Mouse (Mus musculus): ENCODE measurements around the gene Zswim5. TPM values are rescaled to one million over a fixed set of nuclear protein-coding genes. Genes with fewer than 3 reads are reported as not detected.

Zswim5 gene
- polyA plus RNA-seq, 1 experiment from 2014 or later: 0.04 TPM

- WGBS: 50% methylated on average over 4 of the region's 4 CpGs
- H3K9ac ChIP-seq (ENCODE audit: low read length): no peak overlapping the region
- no peak overlapping the region for H3K27ac ChIP-seq (replicated peaks)
- H3K36me3 ChIP-seq (ENCODE audit: control insufficient read depth, insufficient read depth, low read length): no peaks in the 10 kb centered on the region
- no peak overlapping the region for H3K4me2 ChIP-seq (replicated peaks; ENCODE audit: low read depth)
- no peaks in the 10 kb centered on the region for H3K4me1 ChIP-seq (replicated peaks; ENCODE audit: control insufficient read depth, insufficient read depth)
- no peak overlapping the region for H3K4me3 ChIP-seq (ENCODE audit: low read depth, low read length)
- no peaks in the 10 kb centered on the region for H3K27me3 ChIP-seq (ENCODE audit: control insufficient read depth, insufficient read depth, low read length)
- H3K9me3 ChIP-seq (ENCODE audit: control insufficient read depth, low read length): no peaks in the 10 kb centered on the region
- ATAC-seq (ENCODE audit: low FRiP score, low TSS enrichment) (no peak), DNase-seq (ENCODE audit: low spot score) (no peak)
- TF ChIP-seq EP300 (optimal IDR thresholded peaks at IDR 0.05) (no peak), CTCF (IDR thresholded peaks at IDR 0.05; ENCODE audit: low read depth) (no peak)
These were observed 51.0 kb downstream of the Zswim5 start for GRCm38 (mm10) chr4:116928006-116928651.

- no peak overlapping the region for H3K4me2 ChIP-seq (replicated peaks; ENCODE audit: low read depth)
- TF ChIP-seq EP300 (optimal IDR thresholded peaks at IDR 0.05) (no peak), CTCF (IDR thresholded peaks at IDR 0.05; ENCODE audit: low read depth) (no peak)
- no peaks in the 10 kb centered on the region for H3K9me3 ChIP-seq (ENCODE audit: control insufficient read depth, low read length)
- H3K27ac ChIP-seq (replicated peaks): no peak overlapping the region
- ATAC-seq (ENCODE audit: low FRiP score, low TSS enrichment) (no peak), DNase-seq (ENCODE audit: low spot score) (no peak)
- H3K4me3 ChIP-seq (ENCODE audit: low read depth, low read length): no peak overlapping the region
- H3K4me1 ChIP-seq (replicated peaks; ENCODE audit: control insufficient read depth, insufficient read depth): no peaks in the 10 kb centered on the region
- H3K27me3 ChIP-seq (ENCODE audit: control insufficient read depth, insufficient read depth, low read length): no peaks in the 10 kb centered on the region
- no peaks in the 10 kb centered on the region for H3K36me3 ChIP-seq (ENCODE audit: control insufficient read depth, insufficient read depth, low read length)
- WGBS: 73% methylated on average over 4 of the region's 4 CpGs
- no peak overlapping the region for H3K9ac ChIP-seq (ENCODE audit: low read length)
These were observed 62.4 kb downstream of the Zswim5 start for GRCm38 (mm10) chr4:116939585-116939984.

- Histone ChIP-seq H3K27me3 (ENCODE audit: control insufficient read depth, insufficient read depth, low read length) (no peaks in the 10 kb centered on the region), H3K36me3 (ENCODE audit: control insufficient read depth, insufficient read depth, low read length) (no peaks in the 10 kb centered on the region), H3K4me3 (ENCODE audit: low read depth, low read length) (no peak overlapping the region), H3K9ac (ENCODE audit: low read length) (no peak overlapping the region), H3K9me3 (ENCODE audit: control insufficient read depth, low read length) (no peaks in the 10 kb centered on the region), H3K27ac (replicated peaks) (no peak overlapping the region), H3K4me1 (replicated peaks; ENCODE audit: control insufficient read depth, insufficient read depth) (no peaks in the 10 kb centered on the region), H3K4me2 (replicated peaks; ENCODE audit: low read depth) (no peak overlapping the region)
- no peak for DNase-seq (ENCODE audit: low spot score)
- WGBS: 59% methylated on average over 2 of the region's 2 CpGs
- no peak for ATAC-seq (ENCODE audit: low FRiP score, low TSS enrichment)
- TF ChIP-seq CTCF (IDR thresholded peaks at IDR 0.05; ENCODE audit: low read depth) (no peak), EP300 (optimal IDR thresholded peaks at IDR 0.05) (no peak)
These were observed 65.5 kb downstream of the Zswim5 start for GRCm38 (mm10) chr4:116942695-116943094.

DNA sequence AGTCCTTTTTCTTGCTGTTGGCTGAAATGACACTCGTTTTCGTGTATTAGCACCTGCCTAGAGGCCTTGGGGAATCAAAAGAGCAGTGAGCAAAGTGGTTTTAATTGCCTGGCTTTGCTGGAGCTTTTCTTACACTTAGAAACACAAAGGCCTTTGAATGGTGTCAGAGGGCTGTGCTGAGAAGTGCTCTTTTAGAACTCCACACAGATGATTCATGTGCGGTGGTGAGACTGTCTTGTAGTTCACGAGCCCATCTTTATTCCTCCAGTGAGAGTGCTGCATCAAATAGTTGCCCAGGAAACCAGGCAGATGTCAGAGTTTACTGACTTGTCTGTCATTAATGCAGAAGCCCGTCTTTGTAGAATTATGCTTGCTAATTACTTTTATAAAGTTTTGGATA, 66.9 kb downstream of the Zswim5 start:
- no peaks in the 10 kb centered on the region for H3K4me1 ChIP-seq (replicated peaks; ENCODE audit: control insufficient read depth, insufficient read depth)
- ATAC-seq (ENCODE audit: low FRiP score, low TSS enrichment) (no peak), DNase-seq (ENCODE audit: low spot score) (no peak)
- no peak overlapping the region for H3K27ac ChIP-seq (replicated peaks)
- no peak overlapping the region for H3K4me2 ChIP-seq (replicated peaks; ENCODE audit: low read depth)
- TF ChIP-seq EP300 (optimal IDR thresholded peaks at IDR 0.05) (no peak), CTCF (IDR thresholded peaks at IDR 0.05; ENCODE audit: low read depth) (no peak)
- no peak overlapping the region for H3K4me3 ChIP-seq (ENCODE audit: low read depth, low read length)
- no peaks in the 10 kb centered on the region for H3K36me3 ChIP-seq (ENCODE audit: control insufficient read depth, insufficient read depth, low read length)
- H3K9ac ChIP-seq (ENCODE audit: low read length): no peak overlapping the region
- WGBS: 65% methylated on average over 5 of the region's 5 CpGs
- H3K9me3 ChIP-seq (ENCODE audit: control insufficient read depth, low read length): no peaks in the 10 kb centered on the region
- no peaks in the 10 kb centered on the region for H3K27me3 ChIP-seq (ENCODE audit: control insufficient read depth, insufficient read depth, low read length)

DNA sequence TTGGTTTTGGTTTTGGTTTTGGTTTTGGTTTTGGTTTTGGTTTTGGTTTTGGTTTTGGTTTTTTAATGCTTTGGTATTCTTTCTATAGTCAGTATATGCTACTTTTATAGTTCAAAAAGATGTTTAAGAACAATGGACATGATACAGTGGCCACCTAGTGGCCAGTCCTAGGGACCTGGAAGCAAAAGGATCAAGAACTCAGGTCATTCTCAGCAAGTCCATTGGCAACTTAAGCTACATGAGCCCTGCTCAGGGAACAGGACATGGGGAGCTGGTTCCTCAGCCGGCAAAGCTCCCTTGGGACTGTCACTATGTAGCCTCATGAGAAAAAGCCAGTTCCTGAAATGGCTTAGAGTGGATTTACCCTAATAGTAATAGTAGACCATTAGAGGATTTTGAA, 74.5 kb downstream of the Zswim5 start:
- no peaks in the 10 kb centered on the region for H3K27me3 ChIP-seq (ENCODE audit: control insufficient read depth, insufficient read depth, low read length)
- 52% methylated on average over 1 of the region's 1 CpGs for WGBS
- H3K9me3 ChIP-seq (ENCODE audit: control insufficient read depth, low read length): no peaks in the 10 kb centered on the region
- no peak for TF ChIP-seq EP300 (optimal IDR thresholded peaks at IDR 0.05)
- peak; percentile 48 for TF ChIP-seq CTCF (IDR thresholded peaks at IDR 0.05; ENCODE audit: low read depth)
- no peaks in the 10 kb centered on the region for H3K4me1 ChIP-seq (replicated peaks; ENCODE audit: control insufficient read depth, insufficient read depth)
- H3K27ac ChIP-seq (replicated peaks): no peak overlapping the region
- DNase-seq (ENCODE audit: low spot score) (no peak), ATAC-seq (ENCODE audit: low FRiP score, low TSS enrichment) (no peak)
- no peaks in the 10 kb centered on the region for H3K36me3 ChIP-seq (ENCODE audit: control insufficient read depth, insufficient read depth, low read length)
- H3K4me3 ChIP-seq (ENCODE audit: low read depth, low read length): no peak overlapping the region
- no peak overlapping the region for H3K4me2 ChIP-seq (replicated peaks; ENCODE audit: low read depth)
- H3K9ac ChIP-seq (ENCODE audit: low read length): no peak overlapping the region

- no peak overlapping the region for H3K4me3 ChIP-seq (ENCODE audit: low read depth, low read length)
- ATAC-seq (ENCODE audit: low FRiP score, low TSS enrichment) (no peak), DNase-seq (ENCODE audit: low spot score) (no peak)
- no peak overlapping the region for H3K9ac ChIP-seq (ENCODE audit: low read length)
- no peaks in the 10 kb centered on the region for H3K9me3 ChIP-seq (ENCODE audit: control insufficient read depth, low read length)
- no peak overlapping the region for H3K4me2 ChIP-seq (replicated peaks; ENCODE audit: low read depth)
- WGBS: 90% methylated on average over 7 of the region's 7 CpGs
- no peak overlapping the region for H3K27ac ChIP-seq (replicated peaks)
- no peak for TF ChIP-seq CTCF (IDR thresholded peaks at IDR 0.05; ENCODE audit: low read depth)
- no peak for TF ChIP-seq EP300 (optimal IDR thresholded peaks at IDR 0.05)
- H3K4me1 ChIP-seq (replicated peaks; ENCODE audit: control insufficient read depth, insufficient read depth): no peaks in the 10 kb centered on the region
- H3K36me3 ChIP-seq (ENCODE audit: control insufficient read depth, insufficient read depth, low read length): no peaks in the 10 kb centered on the region
- no peaks in the 10 kb centered on the region for H3K27me3 ChIP-seq (ENCODE audit: control insufficient read depth, insufficient read depth, low read length)
These were observed 77.8 kb downstream of the Zswim5 start for GRCm38 (mm10) chr4:116954951-116955350.

All from stomach, postnatal 0 days (tissue).